Mouse (Mus musculus) liver, postnatal 0 days (tissue): ENCODE results near the gene Apol7b. TPM values are rescaled to one million over a fixed set of nuclear protein-coding genes. Genes with fewer than 3 reads are reported as not detected.
"Not testable (repeated sequence)": the region's sequence is repeated elsewhere in the genome, so short reads cannot be mapped to it uniquely, and the experiment has no call there.

Experiments used
- ATAC-seq: fragments of 200-750 bp; cut with Nextera tagmentation; 2 replicates; pipeline ENCODE4 v1.8.0; 2017; ENCODE audit warnings: mild to moderate bottlenecking, moderate library complexity
- DNase-seq: peaks from one replicate; pipeline ENCODE4 v3.0.0-alpha.2; 2016
- H3K27ac ChIP-seq: fragments of 300-500 bp; sonication (generic); 2 replicates; pipeline ENCODE4 v1.5.1; 2014; ENCODE audit warnings: antibody characterized with exemption, moderate library complexity, mild to moderate bottlenecking, low read depth
- H3K27me3 ChIP-seq: fragments of 300-500 bp; sonication (generic); 2 replicates; pipeline ENCODE4 v1.6.1; 2014; ENCODE audit warnings: low read length, control low read depth, mixed read lengths; ENCODE audit not compliant: insufficient read depth
- H3K36me3 ChIP-seq: fragments of 300-500 bp; sonication (generic); replicated peaks from 2 replicates; pipeline ENCODE4 v1.6.1; 2014; ENCODE audit warnings: mild to moderate bottlenecking, control low read depth, low read length, moderate library complexity, mixed read lengths; ENCODE audit not compliant: insufficient read depth
- H3K4me1 ChIP-seq: fragments of 300-500 bp; sonication (generic); 2 replicates; pipeline ENCODE4 v1.6.1; 2014; ENCODE audit warnings: antibody characterized with exemption, mild to moderate bottlenecking, control low read depth; ENCODE audit not compliant: insufficient read depth
- H3K4me2 ChIP-seq: fragments of 300-500 bp; sonication (generic); 2 replicates; pipeline ENCODE4 v1.6.1; 2014; ENCODE audit warnings: low read depth, mild to moderate bottlenecking, low read length, moderate library complexity, mixed read lengths
- H3K4me3 ChIP-seq: fragments of 300-500 bp; sonication (generic); 2 replicates; pipeline ENCODE4 v1.5.1; 2014; ENCODE audit warnings: low read depth, low read length
- H3K9ac ChIP-seq: fragments of 300-500 bp; sonication (generic); replicated peaks from 2 replicates; pipeline ENCODE4 v1.6.1; 2014; ENCODE audit warnings: mild to moderate bottlenecking, moderate library complexity
- H3K9me3 ChIP-seq: fragments of 300-500 bp; sonication (generic); 2 replicates; pipeline ENCODE4 v1.6.1; 2016; ENCODE audit warnings: mild to moderate bottlenecking, control low read depth, low read length, mixed read lengths
- CTCF ChIP-seq: sonication (generic); IDR thresholded peaks from 2 replicates; pipeline ENCODE4 v1.5.1; 2016; ENCODE audit warnings: antibody characterized with exemption, low read depth
- WGBS: fragments of 180-500 bp; shearing (Covaris S2); extraction: QIAGEN DNeasy Blood & Tissue Kit; methylation state at CpG from one replicate; pipeline ENCODE4 v1.1.7; 2014; ENCODE audit not compliant: insufficient replicate concordance; 5-methylcytosine and 5-hydroxymethylcytosine counted together
- polyA plus RNA-seq: library from polyadenylated mRNA; unstranded; fragments of >200 nt; fragmentation: Nextera tagmentation; extraction: Ambion mirVana; gene quantifications from 2 replicates; pipeline ENCODE4 v1.2.1, GENCODE M21; 2015

Gene Apol7b
- polyA plus RNA-seq, 1 experiment from 2014 or later: not detected

GRCm38 (mm10) chr15:77428690-77429448, 18.4 kb downstream of the Apol7b start:
- not testable (repeated sequence) for H3K4me1 ChIP-seq, DNase-seq, H3K4me2 ChIP-seq, H3K9me3 ChIP-seq, H3K27ac ChIP-seq, ATAC-seq, H3K36me3 ChIP-seq, H3K9ac ChIP-seq, H3K4me3 ChIP-seq, H3K27me3 ChIP-seq
- WGBS: 58% methylated on average over 8 of the region's 10 CpGs

- 55% methylated on average over 3 of the region's 7 CpGs for WGBS
Observed at GRCm38 (mm10) chr15:77422925-77423324, 24.4 kb downstream of the Apol7b start.

GRCm38 (mm10) chr15:77419657-77420056, 27.6 kb downstream of the Apol7b start:
- H3K4me1 ChIP-seq, H3K27ac ChIP-seq, H3K4me3 ChIP-seq, H3K4me2 ChIP-seq, H3K9ac ChIP-seq, H3K9me3 ChIP-seq, H3K27me3 ChIP-seq, DNase-seq, H3K36me3 ChIP-seq, ATAC-seq: not testable (repeated sequence)
- WGBS: no CpG with 5 or more reads among the region's 3 CpGs

More at GRCm38 (mm10) chr15:77422925-77423324, 24.4 kb downstream of the Apol7b start:
- H3K27ac ChIP-seq, H3K4me1 ChIP-seq, ATAC-seq, H3K9me3 ChIP-seq, H3K36me3 ChIP-seq, H3K4me2 ChIP-seq, DNase-seq, H3K9ac ChIP-seq, H3K4me3 ChIP-seq, H3K27me3 ChIP-seq: not testable (repeated sequence)

GRCm38 (mm10) chr15:77416655-77417333, 30.5 kb downstream of the Apol7b start:
- 19% methylated on average over 2 of the region's 10 CpGs for WGBS

GRCm38 (mm10) chr15:77415653-77416052, 31.6 kb downstream of the Apol7b start:
- ATAC-seq, H3K4me2 ChIP-seq, H3K4me3 ChIP-seq, H3K9ac ChIP-seq, H3K36me3 ChIP-seq, H3K27ac ChIP-seq, H3K27me3 ChIP-seq, DNase-seq, H3K9me3 ChIP-seq, H3K4me1 ChIP-seq: not testable (repeated sequence)
- WGBS: 41% methylated on average over 2 of the region's 2 CpGs

More at GRCm38 (mm10) chr15:77416655-77417333, 30.5 kb downstream of the Apol7b start:
- not testable (repeated sequence) for H3K4me3 ChIP-seq, H3K9ac ChIP-seq, H3K36me3 ChIP-seq, H3K4me1 ChIP-seq, H3K27me3 ChIP-seq, H3K27ac ChIP-seq, H3K4me2 ChIP-seq, DNase-seq, H3K9me3 ChIP-seq, ATAC-seq

- not testable (repeated sequence) for H3K36me3 ChIP-seq, H3K9me3 ChIP-seq, H3K27ac ChIP-seq, H3K4me1 ChIP-seq, DNase-seq, ATAC-seq, H3K4me3 ChIP-seq, H3K27me3 ChIP-seq, H3K9ac ChIP-seq, H3K4me2 ChIP-seq
- TF ChIP-seq CTCF: peak; percentile 48
- WGBS: 24% methylated on average over 3 of the region's 4 CpGs
Observed at GRCm38 (mm10) chr15:77412695-77413094, 34.6 kb downstream of the Apol7b start.

GRCm38 (mm10) chr15:77411035-77411434, 36.3 kb downstream of the Apol7b start, which contains the start of gene Apol9a:
Gene Apol9a, minus strand, starts transcription at chr15:77411135.
- H3K4me3 ChIP-seq, H3K27me3 ChIP-seq, H3K9ac ChIP-seq, H3K4me1 ChIP-seq, ATAC-seq, H3K27ac ChIP-seq, H3K9me3 ChIP-seq, DNase-seq, H3K36me3 ChIP-seq, H3K4me2 ChIP-seq: not testable (repeated sequence)
- no CpG with 5 or more reads among the region's 4 CpGs for WGBS

- DNase-seq, H3K9ac ChIP-seq, H3K36me3 ChIP-seq, ATAC-seq, H3K4me3 ChIP-seq, H3K4me1 ChIP-seq, H3K27ac ChIP-seq, H3K27me3 ChIP-seq, H3K4me2 ChIP-seq, H3K9me3 ChIP-seq: not testable (repeated sequence)
- WGBS: 61% methylated on average over 8 of the region's 10 CpGs
Observed at GRCm38 (mm10) chr15:77406370-77406769, 40.9 kb downstream of the Apol7b start.
